10 mouse cellular contexts compared by ENCODE assay signal in genomic region chr11:107325739-107326725, GRCm38 (mm10).
DNase-seq lines count a peak whose midpoint lies in the region; ATAC-seq lines count a peak whose summit lies in the region.
"Had no signal": no experiment of that assay in that cellular context is flagged by ENCODE, and none has a peak within 500 bp of the region (broad histone marks: within the 10 kb centered on the region; RNA-seq: fewer than 3 reads in every experiment).

No protein-coding gene starts in this region.

- no peak overlapping the region for H3K9ac ChIP-seq in embryonic facial prominence, embryonic 14.5 days (ENCODE audit: low read depth, low read length)
- H3K9ac ChIP-seq: stomach, embryonic 15.5 days had no signal

- peak; percentile 33 for DNase-seq in cerebellum, adult 11 months
- DNase-seq in Muller cell, postnatal 12 days (ENCODE audit: inconsistent ontology term): peak; percentile 43
- DNase-seq in embryonic facial prominence, embryonic 14.5 days (ENCODE audit: low spot score): peak; percentile 8
- DNase-seq in lung, postnatal 10 days: peak; percentile 57
- DNase-seq in spleen, postnatal 4 days (ENCODE audit: low spot score in 2 of 2): no peak
- no peak for DNase-seq in frontal cortex, postnatal 10 days (ENCODE audit: low spot score in 2 of 2)
- DNase-seq in adrenal gland, adult 2 months: no peak

- no peaks in the 10 kb centered on the region; the same call in 1 of the 2 replicates for H3K9me3 ChIP-seq in embryonic facial prominence, embryonic 14.5 days (ENCODE audit: control insufficient read depth, low read length)
- H3K9me3 ChIP-seq: stomach, embryonic 15.5 days had no signal

- no peak overlapping the region for H3K4me3 ChIP-seq in embryonic facial prominence, embryonic 14.5 days (ENCODE audit: low read depth, low read length)
- H3K4me3 ChIP-seq: left cerebral cortex, adult 2 months; stomach, embryonic 15.5 days had no signal

- H3K36me3 ChIP-seq in embryonic facial prominence, embryonic 14.5 days (ENCODE audit: control insufficient read depth, insufficient read depth, low read length): 0 out of 2 replicates have a peak, but pooled peaks cover 7% of the 10 kb centered on the region
- H3K36me3 ChIP-seq: stomach, embryonic 15.5 days had no signal

- ATAC-seq in cerebellum, adult (ENCODE audit: insufficient number of reproducible peaks, low FRiP score, low TSS enrichment): no peak
- 0 out of 2 replicates have a peak, but pooled peaks have one; percentile 26 for ATAC-seq in embryonic facial prominence, embryonic 14.5 days (ENCODE audit: low read depth)

- H3K27ac ChIP-seq in embryonic facial prominence, embryonic 14.5 days (replicated peaks; ENCODE audit: low read depth, low read length): no peak overlapping the region
- H3K27ac ChIP-seq: left cerebral cortex, adult 2 months; stomach, embryonic 15.5 days had no signal

- H3K27me3 ChIP-seq in embryonic facial prominence, embryonic 14.5 days (replicated peaks; ENCODE audit: control insufficient read depth, insufficient read depth, low read length): no peaks in the 10 kb centered on the region
- H3K27me3 ChIP-seq: stomach, embryonic 15.5 days had no signal

- WGBS in embryonic facial prominence, embryonic 14.5 days: 58% methylated on average over 14 of the region's 14 CpGs

- no peak overlapping the region for H3K4me2 ChIP-seq in embryonic facial prominence, embryonic 14.5 days (ENCODE audit: low read depth, low read length)
- H3K4me2 ChIP-seq: stomach, embryonic 15.5 days had no signal

- no peaks in the 10 kb centered on the region for H3K4me1 ChIP-seq in embryonic facial prominence, embryonic 14.5 days (ENCODE audit: control insufficient read depth, insufficient read depth, low read length)
- H3K4me1 ChIP-seq: stomach, embryonic 15.5 days had no signal

Comparison
In these comparisons a context has a peak if more than half of its experiments do, and no peak if none do; other contexts are left out.
1. DNase-seq: peak in cerebellum, adult 11 months (single experiment), Muller cell, postnatal 12 days (single experiment), embryonic facial prominence, embryonic 14.5 days (single experiment) and lung, postnatal 10 days (single experiment); none in spleen, postnatal 4 days (0 of 2), frontal cortex, postnatal 10 days (0 of 2) and adrenal gland, adult 2 months (single experiment).